Mouse (Mus musculus) left cerebral cortex, adult 11 months (tissue): ENCODE data around the gene Ncoa3.

Source experiments
- DNase-seq: peaks from one replicate; pipeline ENCODE4 v3.0.0; 2022; ENCODE audit warnings: low spot score

Gene Ncoa3

GRCm38 (mm10) chr2:165970767-165971166, 21.7 kb upstream of the Ncoa3 start:
- no peak for DNase-seq

- DNase-seq = no peak
Measured at GRCm38 (mm10) chr2:165974383-165974782, 18.1 kb upstream of the Ncoa3 start.

GRCm38 (mm10) chr2:165976186-165976585, 16.2 kb upstream of the Ncoa3 start:
- no peak for DNase-seq

GRCm38 (mm10) chr2:165976874-165977273, 15.6 kb upstream of the Ncoa3 start:
- no peak for DNase-seq

GRCm38 (mm10) chr2:165978119-165978518, 14.3 kb upstream of the Ncoa3 start:
- DNase-seq = no peak

- DNase-seq = no peak
Measured at GRCm38 (mm10) chr2:165981248-165981977, 11.0 kb upstream of the Ncoa3 start.

- no peak for DNase-seq
Measured at GRCm38 (mm10) chr2:165982512-165983389, 9.7 kb upstream of the Ncoa3 start.

GRCm38 (mm10) chr2:165984318-165984717, 8.1 kb upstream of the Ncoa3 start:
- no peak for DNase-seq

GRCm38 (mm10) chr2:165984891-165985290, 7.5 kb upstream of the Ncoa3 start:
- no peak for DNase-seq

GRCm38 (mm10) chr2:165985581-165985980, 6.9 kb upstream of the Ncoa3 start:
- no peak for DNase-seq

GRCm38 (mm10) chr2:165986921-165987453, 5.4 kb upstream of the Ncoa3 start:
- no peak for DNase-seq

GRCm38 (mm10) chr2:165993173-165993900, 901 bp downstream of the Ncoa3 start:
- no peak for DNase-seq

GRCm38 (mm10) chr2:165994341-165994740, 1.9 kb downstream of the Ncoa3 start:
- DNase-seq = no peak

GRCm38 (mm10) chr2:165995711-165996110, 3.3 kb downstream of the Ncoa3 start:
- no peak for DNase-seq

GRCm38 (mm10) chr2:165996130-165996529, 3.7 kb downstream of the Ncoa3 start:
- no peak for DNase-seq

- no peak for DNase-seq
Measured at GRCm38 (mm10) chr2:165997256-165997967, 5.0 kb downstream of the Ncoa3 start.

- no peak for DNase-seq
Measured at GRCm38 (mm10) chr2:165998969-165999368, 6.5 kb downstream of the Ncoa3 start.

- DNase-seq = no peak
Measured at GRCm38 (mm10) chr2:165999790-166000189, 7.4 kb downstream of the Ncoa3 start.

- no peak for DNase-seq
Measured at GRCm38 (mm10) chr2:166000242-166000641, 7.8 kb downstream of the Ncoa3 start.

- DNase-seq = no peak
Measured at GRCm38 (mm10) chr2:166000769-166001168, 8.3 kb downstream of the Ncoa3 start.

- DNase-seq = no peak
Measured at GRCm38 (mm10) chr2:166001362-166001761, 8.9 kb downstream of the Ncoa3 start.

GRCm38 (mm10) chr2:166001768-166002167, 9.3 kb downstream of the Ncoa3 start:
- no peak for DNase-seq
